Mouse (Mus musculus): ENCODE measurements around the gene Nnmt. TPM values are rescaled to one million over a fixed set of nuclear protein-coding genes. Genes with fewer than 3 reads are reported as not detected.

Nnmt gene
- total RNA-seq, 2 experiments from 2014 or later, result 5.1 to 5.5 TPM

- intact Hi-C loops (cut with DNase I), result no loop called here
- no peak for DNase-seq (ENCODE audit: low spot score)
These were observed 33.3 kb upstream of the Nnmt start for GRCm38 (mm10) chr9:48638176-48638803.

- intact Hi-C loops (cut with DNase I), result no loop called here
- DNase-seq (ENCODE audit: low spot score), result no peak
These were observed 32.2 kb upstream of the Nnmt start for GRCm38 (mm10) chr9:48637161-48637560.

GRCm38 (mm10) chr9:48635576-48636350 is 30.8 kb upstream of the Nnmt start:
- intact Hi-C loops (cut with DNase I), result no loop called here
- no peak for DNase-seq (ENCODE audit: low spot score)

GRCm38 (mm10) chr9:48633147-48633546 is 28.2 kb upstream of the Nnmt start:
- intact Hi-C loops (cut with DNase I), result no loop called here
- DNase-seq (ENCODE audit: low spot score), result no peak

- intact Hi-C loops (cut with DNase I), result loop anchor here (10.0 kb wide), 1 partner anchor 354 kb away; no protein-coding TSS in a partner anchor
- DNase-seq (ENCODE audit: low spot score), result no peak
These were observed 14.3 kb upstream of the Nnmt start for GRCm38 (mm10) chr9:48619268-48619667.

GRCm38 (mm10) chr9:48618589-48618988 is 13.6 kb upstream of the Nnmt start:
- intact Hi-C loops (cut with DNase I), result loop anchor here (10.0 kb wide), 1 partner anchor 354 kb away; no protein-coding TSS in a partner anchor
- peak; percentile 61 for DNase-seq (ENCODE audit: low spot score)

- peak; percentile 73 for DNase-seq (ENCODE audit: low spot score)
- intact Hi-C loops (cut with DNase I), result loop anchor here (10.0 kb wide), 1 partner anchor 353 kb away; no protein-coding TSS in a partner anchor
These were observed 13.2 kb upstream of the Nnmt start for GRCm38 (mm10) chr9:48618111-48618510.

- DNase-seq (ENCODE audit: low spot score), result no peak
- intact Hi-C loops (cut with DNase I), result loop anchor here (10.0 kb wide), 1 partner anchor 353 kb away; no protein-coding TSS in a partner anchor
These were observed 12.6 kb upstream of the Nnmt start for GRCm38 (mm10) chr9:48617511-48618010.

- no peak for DNase-seq (ENCODE audit: low spot score)
- intact Hi-C loops (cut with DNase I), result loop anchor here (10.0 kb wide), 1 partner anchor 348 kb away; no protein-coding TSS in a partner anchor
These were observed 8.3 kb upstream of the Nnmt start for GRCm38 (mm10) chr9:48613221-48613620.

- no peak for DNase-seq (ENCODE audit: low spot score)
- intact Hi-C loops (cut with DNase I), result loop anchor here (10.0 kb wide), 1 partner anchor 348 kb away; no protein-coding TSS in a partner anchor
These were observed 7.6 kb upstream of the Nnmt start for GRCm38 (mm10) chr9:48612542-48612941.

- DNase-seq (ENCODE audit: low spot score), result no peak
- intact Hi-C loops (cut with DNase I), result loop anchor here (10.0 kb wide), 1 partner anchor 346 kb away; no protein-coding TSS in a partner anchor
These were observed 6.1 kb upstream of the Nnmt start for GRCm38 (mm10) chr9:48611032-48611431.

GRCm38 (mm10) chr9:48609734-48610133 is 4.8 kb upstream of the Nnmt start:
- intact Hi-C loops (cut with DNase I), result loop anchor here (10.0 kb wide), 1 partner anchor 345 kb away; no protein-coding TSS in a partner anchor
- no peak for DNase-seq (ENCODE audit: low spot score)

GRCm38 (mm10) chr9:48607417-48607816 is 2.5 kb upstream of the Nnmt start:
- intact Hi-C loops (cut with DNase I), result no loop called here
- DNase-seq (ENCODE audit: low spot score), result no peak

GRCm38 (mm10) chr9:48606171-48606570 is 1.2 kb upstream of the Nnmt start:
- DNase-seq (ENCODE audit: low spot score), result peak; percentile 14
- intact Hi-C loops (cut with DNase I), result no loop called here

GRCm38 (mm10) chr9:48605697-48606096 is 744 bp upstream of the Nnmt start:
- no peak for DNase-seq (ENCODE audit: low spot score)

GRCm38 (mm10) chr9:48604226-48604625 is 727 bp downstream of the Nnmt start:
- no peak for DNase-seq (ENCODE audit: low spot score)
- intact Hi-C loops (cut with DNase I), result no loop called here

More at GRCm38 (mm10) chr9:48605697-48606096, 744 bp upstream of the Nnmt start:
- intact Hi-C loops (cut with DNase I), result no loop called here

- DNase-seq (ENCODE audit: low spot score), result no peak
- intact Hi-C loops (cut with DNase I), result no loop called here
These were observed 4.1 kb downstream of the Nnmt start for GRCm38 (mm10) chr9:48600881-48601280.

- intact Hi-C loops (cut with DNase I), result no loop called here
- no peak for DNase-seq (ENCODE audit: low spot score)
These were observed 4.9 kb downstream of the Nnmt start for GRCm38 (mm10) chr9:48600066-48600465.

- intact Hi-C loops (cut with DNase I), result no loop called here
- no peak for DNase-seq (ENCODE audit: low spot score)
These were observed 7.5 kb downstream of the Nnmt start for GRCm38 (mm10) chr9:48597494-48597893.

GRCm38 (mm10) chr9:48596924-48597323 is 8.0 kb downstream of the Nnmt start:
- no peak for DNase-seq (ENCODE audit: low spot score)
- intact Hi-C loops (cut with DNase I), result no loop called here

- intact Hi-C loops (cut with DNase I), result no loop called here
- no peak for DNase-seq (ENCODE audit: low spot score)
These were observed 11.0 kb downstream of the Nnmt start for GRCm38 (mm10) chr9:48593915-48594314.

Measured in heart, postnatal 25 days (tissue).